Mouse (Mus musculus): Measurements from ENCODE around the gene Gpsm1. TPM values are rescaled to one million over a fixed set of nuclear protein-coding genes. Genes with fewer than 3 reads are reported as not detected.

The Gpsm1 gene
- polyA plus RNA-seq, 1 experiment from 2014 or later = 91.4 TPM

GRCm38 (mm10) chr2:26315925-26316311, 603 bp downstream of the Gpsm1 start:
- WGBS = under 1% methylated on average over 11 of the region's 11 CpGs
- H3K4me1 ChIP-seq = peaks cover 57% of the 10 kb centered on the region
- no peak for DNase-seq (ENCODE audit: low spot score)

GRCm38 (mm10) chr2:26316576-26317246, 1.4 kb downstream of the Gpsm1 start:
- Histone ChIP-seq H3K4me3 (peak overlapping the region; percentile 86), H3K27ac (peak overlapping the region; percentile 95), H3K9me3 (replicated peaks) (no peaks in the 10 kb centered on the region), H3K36me3 (peaks cover 47% of the 10 kb centered on the region), H3K27me3 (ENCODE audit: low read depth, poor library complexity, severe bottlenecking) (no peaks in the 10 kb centered on the region), H3K4me1 (peaks cover 55% of the 10 kb centered on the region)
- DNase-seq (ENCODE audit: low spot score) = no peak
- WGBS = 82% methylated on average over 9 of the region's 9 CpGs

More at GRCm38 (mm10) chr2:26315925-26316311, 603 bp downstream of the Gpsm1 start:
- Histone ChIP-seq H3K9me3 (replicated peaks) (no peaks in the 10 kb centered on the region), H3K27me3 (ENCODE audit: low read depth, poor library complexity, severe bottlenecking) (no peaks in the 10 kb centered on the region), H3K27ac (peak overlapping the region; percentile 95), H3K4me3 (peak overlapping the region; percentile 86), H3K36me3 (peaks cover 39% of the 10 kb centered on the region)

GRCm38 (mm10) chr2:26317371-26317770, 2.1 kb downstream of the Gpsm1 start:
- H3K4me3 ChIP-seq = peak overlapping the region; percentile 86
- H3K27me3 ChIP-seq (ENCODE audit: low read depth, poor library complexity, severe bottlenecking) = no peaks in the 10 kb centered on the region
- WGBS = 82% methylated on average over 3 of the region's 3 CpGs

GRCm38 (mm10) chr2:26317991-26318672, 2.8 kb downstream of the Gpsm1 start:
- WGBS = 75% methylated on average over 3 of the region's 3 CpGs
- H3K4me3 ChIP-seq = peak overlapping the region; percentile 86; the same call in 1 of the 2 replicates
- no peaks in the 10 kb centered on the region for H3K27me3 ChIP-seq (ENCODE audit: low read depth, poor library complexity, severe bottlenecking)
- H3K27ac ChIP-seq = peak overlapping the region; percentile 22; the same call in 1 of the 2 replicates
- peaks cover 61% of the 10 kb centered on the region for H3K36me3 ChIP-seq
- peaks cover 50% of the 10 kb centered on the region for H3K4me1 ChIP-seq
- no peak for DNase-seq (ENCODE audit: low spot score)
- H3K9me3 ChIP-seq (replicated peaks) = no peaks in the 10 kb centered on the region

More at GRCm38 (mm10) chr2:26317371-26317770, 2.1 kb downstream of the Gpsm1 start:
- Histone ChIP-seq H3K27ac (no peak overlapping the region), H3K36me3 (peaks cover 54% of the 10 kb centered on the region), H3K9me3 (replicated peaks) (no peaks in the 10 kb centered on the region), H3K4me1 (peaks cover 52% of the 10 kb centered on the region)
- no peak for DNase-seq (ENCODE audit: low spot score)

GRCm38 (mm10) chr2:26319109-26319508, 3.8 kb downstream of the Gpsm1 start:
- Histone ChIP-seq H3K9me3 (replicated peaks) (no peaks in the 10 kb centered on the region), H3K27me3 (ENCODE audit: low read depth, poor library complexity, severe bottlenecking) (no peaks in the 10 kb centered on the region), H3K36me3 (peaks cover 71% of the 10 kb centered on the region), H3K27ac (no peak overlapping the region), H3K4me1 (peaks cover 46% of the 10 kb centered on the region), H3K4me3 (no peak overlapping the region)
- 93% methylated on average over 9 of the region's 9 CpGs for WGBS
- DNase-seq (ENCODE audit: low spot score) = no peak

- Histone ChIP-seq H3K27me3 (ENCODE audit: low read depth, poor library complexity, severe bottlenecking) (no peaks in the 10 kb centered on the region), H3K27ac (no peak overlapping the region), H3K36me3 (peaks cover 77% of the 10 kb centered on the region), H3K4me3 (no peak overlapping the region), H3K4me1 (peaks cover 40% of the 10 kb centered on the region), H3K9me3 (replicated peaks) (no peaks in the 10 kb centered on the region)
- WGBS = 89% methylated on average over 13 of the region's 13 CpGs
- no peak for DNase-seq (ENCODE audit: low spot score)
These were observed 4.4 kb downstream of the Gpsm1 start for GRCm38 (mm10) chr2:26319519-26320244.

- Histone ChIP-seq H3K27me3 (ENCODE audit: low read depth, poor library complexity, severe bottlenecking) (no peaks in the 10 kb centered on the region), H3K36me3 (peaks cover 85% of the 10 kb centered on the region), H3K4me3 (no peak overlapping the region), H3K4me1 (peaks cover 33% of the 10 kb centered on the region), H3K9me3 (replicated peaks) (no peaks in the 10 kb centered on the region), H3K27ac (no peak overlapping the region)
- no peak for DNase-seq (ENCODE audit: low spot score)
- WGBS = 91% methylated on average over 14 of the region's 14 CpGs
These were observed 5.2 kb downstream of the Gpsm1 start for GRCm38 (mm10) chr2:26320245-26321185.

GRCm38 (mm10) chr2:26323589-26324325, 8.4 kb downstream of the Gpsm1 start:
- H3K4me3 ChIP-seq = no peak overlapping the region
- H3K9me3 ChIP-seq (replicated peaks) = no peaks in the 10 kb centered on the region
- H3K27me3 ChIP-seq (ENCODE audit: low read depth, poor library complexity, severe bottlenecking) = no peaks in the 10 kb centered on the region
- peaks cover 97% of the 10 kb centered on the region for H3K36me3 ChIP-seq
- 89% methylated on average over 13 of the region's 13 CpGs for WGBS
- DNase-seq (ENCODE audit: low spot score) = no peak
- H3K4me1 ChIP-seq = peaks cover 4% of the 10 kb centered on the region; the same call in 1 of the 2 replicates
- H3K27ac ChIP-seq = no peak overlapping the region

GRCm38 (mm10) chr2:26324917-26325316, 9.6 kb downstream of the Gpsm1 start:
- H3K4me3 ChIP-seq = no peak overlapping the region
- H3K36me3 ChIP-seq = peaks cover 96% of the 10 kb centered on the region
- H3K27ac ChIP-seq = no peak overlapping the region
- 60% methylated on average over 2 of the region's 2 CpGs for WGBS
- no peak for DNase-seq (ENCODE audit: low spot score)
- H3K27me3 ChIP-seq (ENCODE audit: low read depth, poor library complexity, severe bottlenecking) = no peaks in the 10 kb centered on the region
- H3K4me1 ChIP-seq = no peaks in the 10 kb centered on the region
- H3K9me3 ChIP-seq (replicated peaks) = no peaks in the 10 kb centered on the region

GRCm38 (mm10) chr2:26325386-26326181, 10.3 kb downstream of the Gpsm1 start:
- Histone ChIP-seq H3K4me3 (no peak overlapping the region), H3K36me3 (peaks cover 96% of the 10 kb centered on the region), H3K9me3 (replicated peaks) (no peaks in the 10 kb centered on the region), H3K27ac (0 out of 2 replicates have a peak overlapping the region, but pooled peaks have one; percentile 30), H3K4me1 (no peaks in the 10 kb centered on the region), H3K27me3 (ENCODE audit: low read depth, poor library complexity, severe bottlenecking) (no peaks in the 10 kb centered on the region)
- 69% methylated on average over 15 of the region's 15 CpGs for WGBS
- DNase-seq (ENCODE audit: low spot score) = peak; percentile 81

- H3K27me3 ChIP-seq (ENCODE audit: low read depth, poor library complexity, severe bottlenecking) = no peaks in the 10 kb centered on the region
- no peak overlapping the region for H3K27ac ChIP-seq
- no peak for DNase-seq (ENCODE audit: low spot score)
- 91% methylated on average over 4 of the region's 4 CpGs for WGBS
- peaks cover 96% of the 10 kb centered on the region for H3K36me3 ChIP-seq
- H3K9me3 ChIP-seq (replicated peaks) = no peaks in the 10 kb centered on the region
- H3K4me3 ChIP-seq = no peak overlapping the region
- H3K4me1 ChIP-seq = no peaks in the 10 kb centered on the region
These were observed 12.5 kb downstream of the Gpsm1 start for GRCm38 (mm10) chr2:26327852-26328251.
